Mouse (Mus musculus): ENCODE results near the gene Supt7l. TPM values are rescaled to one million over a fixed set of nuclear protein-coding genes. Genes with fewer than 3 reads are reported as not detected.

Supt7l gene
- polyA plus RNA-seq, 1 experiment from 2014 or later, result 26.1 TPM

GRCm38 (mm10) chr5:31562036-31562666 lies 34.5 kb upstream of the Supt7l start:
- H3K36me3 ChIP-seq (ENCODE audit: insufficient read depth, low read length), result peaks cover 13% of the 10 kb centered on the region; the same call in 1 of the 2 replicates
- WGBS, result 68% methylated on average over 7 of the region's 7 CpGs
- no peak overlapping the region for H3K9ac ChIP-seq (replicated peaks; ENCODE audit: low read length)
- H3K4me3 ChIP-seq (ENCODE audit: low read length), result no peak overlapping the region
- H3K4me2 ChIP-seq (replicated peaks; ENCODE audit: low read depth, low read length), result no peak overlapping the region
- peak overlapping the region; percentile 5 for H3K27ac ChIP-seq (ENCODE audit: low read length)
- ATAC-seq (ENCODE audit: low FRiP score, low TSS enrichment), result no peak
- no peaks in the 10 kb centered on the region for H3K9me3 ChIP-seq (ENCODE audit: low read length)
- no peaks in the 10 kb centered on the region for H3K27me3 ChIP-seq (ENCODE audit: insufficient read depth, low read length)
- peaks cover 19% of the 10 kb centered on the region for H3K4me1 ChIP-seq (ENCODE audit: insufficient read depth, low read length)

GRCm38 (mm10) chr5:31560352-31560751 lies 32.7 kb upstream of the Supt7l start:
- Histone ChIP-seq H3K4me1 (ENCODE audit: insufficient read depth, low read length) (peaks cover 17% of the 10 kb centered on the region), H3K27ac (ENCODE audit: low read length) (no peak overlapping the region), H3K9ac (replicated peaks; ENCODE audit: low read length) (no peak overlapping the region), H3K36me3 (ENCODE audit: insufficient read depth, low read length) (peaks cover 25% of the 10 kb centered on the region), H3K9me3 (ENCODE audit: low read length) (no peaks in the 10 kb centered on the region), H3K27me3 (ENCODE audit: insufficient read depth, low read length) (no peaks in the 10 kb centered on the region), H3K4me3 (ENCODE audit: low read length) (no peak overlapping the region), H3K4me2 (replicated peaks; ENCODE audit: low read depth, low read length) (no peak overlapping the region)
- WGBS, result 97% methylated on average over 2 of the region's 2 CpGs
- ATAC-seq (ENCODE audit: low FRiP score, low TSS enrichment), result no peak

- ATAC-seq (ENCODE audit: low FRiP score, low TSS enrichment), result no peak
- Histone ChIP-seq H3K9ac (replicated peaks; ENCODE audit: low read length) (no peak overlapping the region), H3K4me3 (ENCODE audit: low read length) (no peak overlapping the region), H3K4me2 (replicated peaks; ENCODE audit: low read depth, low read length) (no peak overlapping the region), H3K9me3 (ENCODE audit: low read length) (no peaks in the 10 kb centered on the region), H3K36me3 (ENCODE audit: insufficient read depth, low read length) (peaks cover 32% of the 10 kb centered on the region), H3K27me3 (ENCODE audit: insufficient read depth, low read length) (no peaks in the 10 kb centered on the region), H3K4me1 (ENCODE audit: insufficient read depth, low read length) (peaks cover 15% of the 10 kb centered on the region), H3K27ac (ENCODE audit: low read length) (no peak overlapping the region)
- 46% methylated on average over 1 of the region's 1 CpGs for WGBS
Observed at GRCm38 (mm10) chr5:31559401-31559800, 31.8 kb upstream of the Supt7l start.

GRCm38 (mm10) chr5:31535228-31535627 lies 7.6 kb upstream of the Supt7l start:
- Histone ChIP-seq H3K27me3 (ENCODE audit: insufficient read depth, low read length) (no peaks in the 10 kb centered on the region), H3K36me3 (ENCODE audit: insufficient read depth, low read length) (peaks cover 63% of the 10 kb centered on the region), H3K4me3 (ENCODE audit: low read length) (no peak overlapping the region), H3K4me1 (ENCODE audit: insufficient read depth, low read length) (no peaks in the 10 kb centered on the region), H3K4me2 (replicated peaks; ENCODE audit: low read depth, low read length) (no peak overlapping the region), H3K27ac (ENCODE audit: low read length) (no peak overlapping the region), H3K9ac (replicated peaks; ENCODE audit: low read length) (no peak overlapping the region), H3K9me3 (ENCODE audit: low read length) (no peaks in the 10 kb centered on the region)
- ATAC-seq (ENCODE audit: low FRiP score, low TSS enrichment), result no peak
- 92% methylated on average over 2 of the region's 2 CpGs for WGBS

GRCm38 (mm10) chr5:31528560-31528959 lies 953 bp upstream of the Supt7l start:
- Histone ChIP-seq H3K27me3 (ENCODE audit: insufficient read depth, low read length) (no peaks in the 10 kb centered on the region), H3K9me3 (ENCODE audit: low read length) (no peaks in the 10 kb centered on the region), H3K4me3 (ENCODE audit: low read length) (no peak overlapping the region), H3K9ac (replicated peaks; ENCODE audit: low read length) (no peak overlapping the region), H3K4me2 (replicated peaks; ENCODE audit: low read depth, low read length) (no peak overlapping the region), H3K27ac (ENCODE audit: low read length) (no peak overlapping the region), H3K36me3 (ENCODE audit: insufficient read depth, low read length) (peaks cover 40% of the 10 kb centered on the region), H3K4me1 (ENCODE audit: insufficient read depth, low read length) (peaks cover 29% of the 10 kb centered on the region)
- ATAC-seq (ENCODE audit: low FRiP score, low TSS enrichment), result no peak
- 52% methylated on average over 2 of the region's 2 CpGs for WGBS

GRCm38 (mm10) chr5:31527117-31527680 lies 408 bp downstream of the Supt7l start:
- Histone ChIP-seq H3K9ac (replicated peaks; ENCODE audit: low read length) (peak overlapping the region; percentile 83), H3K4me1 (ENCODE audit: insufficient read depth, low read length) (peaks cover 29% of the 10 kb centered on the region), H3K27me3 (ENCODE audit: insufficient read depth, low read length) (no peaks in the 10 kb centered on the region), H3K9me3 (ENCODE audit: low read length) (no peaks in the 10 kb centered on the region), H3K4me2 (replicated peaks; ENCODE audit: low read depth, low read length) (peak overlapping the region; percentile 94), H3K27ac (ENCODE audit: low read length) (peak overlapping the region; percentile 88), H3K36me3 (ENCODE audit: insufficient read depth, low read length) (peaks cover 33% of the 10 kb centered on the region), H3K4me3 (ENCODE audit: low read length) (peak overlapping the region; percentile 68)
- peak; percentile 35; the same call in 1 of the 2 replicates for ATAC-seq (ENCODE audit: low FRiP score, low TSS enrichment)
- 2% methylated on average over 40 of the region's 40 CpGs for WGBS

- under 1% methylated on average over 28 of the region's 28 CpGs for WGBS
- peak within 1 kb of the TSS; percentile 68 for H3K4me3 ChIP-seq (ENCODE audit: low read length)
- no peaks in the 10 kb centered on the region for H3K27me3 ChIP-seq (ENCODE audit: insufficient read depth, low read length)
- peak within 1 kb of the TSS; percentile 88 for H3K27ac ChIP-seq (ENCODE audit: low read length)
- H3K9me3 ChIP-seq (ENCODE audit: low read length), result no peaks in the 10 kb centered on the region
- H3K4me1 ChIP-seq (ENCODE audit: insufficient read depth, low read length), result peaks cover 29% of the 10 kb centered on the region
- H3K9ac ChIP-seq (replicated peaks; ENCODE audit: low read length), result peak within 1 kb of the TSS; percentile 83
- H3K4me2 ChIP-seq (replicated peaks; ENCODE audit: low read depth, low read length), result peak within 1 kb of the TSS; percentile 94
- H3K36me3 ChIP-seq (ENCODE audit: insufficient read depth, low read length), result peaks cover 30% of the 10 kb centered on the region; the same call in 1 of the 2 replicates
- ATAC-seq (ENCODE audit: low FRiP score, low TSS enrichment), result peak; percentile 79
Observed at GRCm38 (mm10) chr5:31526354-31527116, 1.1 kb downstream of the Supt7l start, which contains the start of gene Slc4a1ap. Slc4a1ap (plus strand) TSS chr5:31526995.

- Histone ChIP-seq H3K4me2 (replicated peaks; ENCODE audit: low read depth, low read length) (no peak overlapping the region), H3K27me3 (ENCODE audit: insufficient read depth, low read length) (no peaks in the 10 kb centered on the region), H3K9ac (replicated peaks; ENCODE audit: low read length) (no peak overlapping the region), H3K9me3 (ENCODE audit: low read length) (no peaks in the 10 kb centered on the region), H3K4me1 (ENCODE audit: insufficient read depth, low read length) (peaks cover 5% of the 10 kb centered on the region), H3K27ac (ENCODE audit: low read length) (no peak overlapping the region), H3K4me3 (ENCODE audit: low read length) (no peak overlapping the region), H3K36me3 (ENCODE audit: insufficient read depth, low read length) (peaks cover 54% of the 10 kb centered on the region)
- 90% methylated on average over 6 of the region's 6 CpGs for WGBS
- ATAC-seq (ENCODE audit: low FRiP score, low TSS enrichment), result no peak
Observed at GRCm38 (mm10) chr5:31520556-31520955, 7.1 kb downstream of the Supt7l start.

- no peak for ATAC-seq (ENCODE audit: low FRiP score, low TSS enrichment)
- Histone ChIP-seq H3K4me3 (ENCODE audit: low read length) (no peak overlapping the region), H3K27ac (ENCODE audit: low read length) (no peak overlapping the region), H3K4me1 (ENCODE audit: insufficient read depth, low read length) (no peaks in the 10 kb centered on the region), H3K9ac (replicated peaks; ENCODE audit: low read length) (no peak overlapping the region), H3K9me3 (ENCODE audit: low read length) (no peaks in the 10 kb centered on the region), H3K36me3 (ENCODE audit: insufficient read depth, low read length) (peaks cover 75% of the 10 kb centered on the region), H3K4me2 (replicated peaks; ENCODE audit: low read depth, low read length) (no peak overlapping the region), H3K27me3 (ENCODE audit: insufficient read depth, low read length) (no peaks in the 10 kb centered on the region)
- 80% methylated on average over 1 of the region's 1 CpGs for WGBS
Observed at GRCm38 (mm10) chr5:31512481-31512880, 15.1 kb downstream of the Supt7l start.

- no peaks in the 10 kb centered on the region for H3K27me3 ChIP-seq (ENCODE audit: insufficient read depth, low read length)
- H3K9ac ChIP-seq (replicated peaks; ENCODE audit: low read length), result no peak overlapping the region
- no peak for ATAC-seq (ENCODE audit: low FRiP score, low TSS enrichment)
- H3K9me3 ChIP-seq (ENCODE audit: low read length), result no peaks in the 10 kb centered on the region
- no peak overlapping the region for H3K27ac ChIP-seq (ENCODE audit: low read length)
- no peak overlapping the region for H3K4me3 ChIP-seq (ENCODE audit: low read length)
- no peaks in the 10 kb centered on the region for H3K4me1 ChIP-seq (ENCODE audit: insufficient read depth, low read length)
- WGBS, result 85% methylated on average over 10 of the region's 10 CpGs
- peaks cover 74% of the 10 kb centered on the region for H3K36me3 ChIP-seq (ENCODE audit: insufficient read depth, low read length)
- H3K4me2 ChIP-seq (replicated peaks; ENCODE audit: low read depth, low read length), result no peak overlapping the region
Observed at GRCm38 (mm10) chr5:31504843-31505242, 22.8 kb downstream of the Supt7l start.

All from kidney, embryonic 16.5 days (tissue).